Mouse (Mus musculus) heart, embryonic 11.5 days (tissue): ENCODE data around the gene Acox1. TPM values are rescaled to one million over a fixed set of nuclear protein-coding genes. Genes with fewer than 3 reads are reported as not detected.

Experiments used
- ATAC-seq: fragments of 200-750 bp; cut with Nextera tagmentation; replicated peaks from 2 replicates; pipeline ENCODE4 v1.8.0; 2017; ENCODE audit warnings: moderate library complexity; ENCODE audit not compliant: insufficient number of reproducible peaks, low FRiP score, low TSS enrichment
- H3K27ac ChIP-seq: fragments of 300-500 bp; sonication (generic); 2 replicates; pipeline ENCODE4 v1.5.1; 2014; ENCODE audit warnings: mild to moderate bottlenecking, low read depth, low read length
- H3K27me3 ChIP-seq: fragments of 300-500 bp; sonication (generic); 2 replicates; pipeline ENCODE4 v1.6.1; 2014; ENCODE audit warnings: mild to moderate bottlenecking, low read length, mixed read lengths; ENCODE audit not compliant: control insufficient read depth, insufficient read depth
- H3K36me3 ChIP-seq: fragments of 300-500 bp; sonication (generic); 2 replicates; pipeline ENCODE4 v1.6.1; 2014; ENCODE audit warnings: mild to moderate bottlenecking, low read length, moderate library complexity, mixed read lengths; ENCODE audit not compliant: control insufficient read depth, insufficient read depth
- H3K4me1 ChIP-seq: fragments of 300-500 bp; sonication (generic); 2 replicates; pipeline ENCODE4 v1.6.1; 2014; ENCODE audit warnings: low read length; ENCODE audit not compliant: control insufficient read depth, insufficient read depth
- H3K4me2 ChIP-seq: fragments of 300-500 bp; sonication (generic); 2 replicates; pipeline ENCODE4 v1.6.1; 2014; ENCODE audit warnings: mild to moderate bottlenecking, moderate library complexity
- H3K4me3 ChIP-seq: fragments of 300-500 bp; sonication (generic); 2 replicates; pipeline ENCODE4 v1.5.1; 2014; ENCODE audit warnings: low read depth, low read length
- H3K9ac ChIP-seq: fragments of 300-500 bp; sonication (generic); 2 replicates; pipeline ENCODE4 v1.6.1; 2014; ENCODE audit warnings: mild to moderate bottlenecking, low read depth, low read length, moderate library complexity
- H3K9me3 ChIP-seq: fragments of 300-500 bp; sonication (generic); replicated peaks from 2 replicates; pipeline ENCODE4 v1.6.1; 2016; ENCODE audit warnings: low read length; ENCODE audit not compliant: control insufficient read depth
- WGBS: fragments of 180-500 bp; shearing (Covaris S2); extraction: QIAGEN DNeasy Blood & Tissue Kit; methylation state at CpG from one replicate; pipeline ENCODE4 v1.1.7; 2014; ENCODE audit not compliant: insufficient replicate concordance; 5-methylcytosine and 5-hydroxymethylcytosine counted together
- polyA plus RNA-seq: library from polyadenylated mRNA; unstranded; fragments of >200 nt; fragmentation: Nextera tagmentation; extraction: Ambion mirVana; gene quantifications from 2 replicates; pipeline ENCODE4 v1.2.1, GENCODE M21; 2014

The Acox1 gene
- polyA plus RNA-seq, 1 experiment from 2014 or later: 29.3 TPM

GRCm38 (mm10) chr11:116146294-116146985 lies 52.4 kb downstream of the Acox1 start:
- no peak overlapping the region for H3K4me2 ChIP-seq
- peaks cover 8% of the 10 kb centered on the region; the same call in 1 of the 2 replicates for H3K4me1 ChIP-seq
- H3K9me3 ChIP-seq: no peaks in the 10 kb centered on the region
- WGBS: 79% methylated on average over 25 of the region's 25 CpGs
- H3K4me3 ChIP-seq: no peak overlapping the region
- H3K27me3 ChIP-seq: no peaks in the 10 kb centered on the region
- ATAC-seq: no peak
- H3K36me3 ChIP-seq: peaks cover 36% of the 10 kb centered on the region
- no peak overlapping the region for H3K27ac ChIP-seq
- no peak overlapping the region for H3K9ac ChIP-seq

DNA sequence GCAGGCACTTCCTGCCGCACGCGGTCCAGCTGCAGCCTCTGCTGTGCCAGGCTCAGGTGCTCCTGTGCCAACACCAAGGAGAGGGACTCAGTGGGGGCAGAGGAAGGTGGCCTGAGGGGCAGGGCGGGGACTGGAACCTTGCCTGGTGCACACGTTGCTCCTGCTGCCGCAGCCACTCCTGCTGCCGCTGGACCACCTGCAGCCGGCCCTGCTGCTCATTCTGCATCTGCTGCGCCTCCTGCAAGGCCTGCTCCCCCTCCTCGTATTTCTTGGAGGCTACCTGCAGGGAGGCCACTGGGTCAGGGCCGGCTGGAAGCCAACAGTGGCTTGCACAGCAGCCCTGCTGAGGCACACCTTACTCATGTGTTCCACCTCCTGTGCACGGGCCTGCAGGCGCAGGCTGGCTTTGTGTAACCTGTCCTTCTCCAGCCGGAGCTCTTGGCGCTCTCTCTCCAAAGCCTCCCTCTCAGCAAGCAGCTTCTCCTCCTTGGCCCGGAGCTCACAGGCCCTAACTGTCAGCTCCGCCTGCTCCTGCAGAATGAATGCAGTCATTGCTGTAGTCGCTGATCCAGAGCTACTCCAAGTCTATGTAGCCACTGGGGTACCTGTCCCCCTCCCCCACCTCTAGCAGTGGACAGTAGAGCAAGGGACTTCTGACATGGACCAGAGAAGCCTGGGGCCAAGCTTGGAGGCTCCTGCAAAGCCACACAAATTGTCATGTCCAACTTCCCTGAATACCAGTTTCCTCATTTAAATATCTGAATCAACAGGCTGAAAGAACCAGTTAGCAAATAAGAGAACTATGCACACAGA lies 53.2 kb downstream of the Acox1 start:
- Histone ChIP-seq H3K27me3 (no peaks in the 10 kb centered on the region), H3K4me1 (peaks cover 8% of the 10 kb centered on the region; the same call in 1 of the 2 replicates), H3K9me3 (no peaks in the 10 kb centered on the region), H3K27ac (no peak overlapping the region), H3K4me3 (no peak overlapping the region), H3K9ac (no peak overlapping the region), H3K36me3 (peaks cover 29% of the 10 kb centered on the region), H3K4me2 (no peak overlapping the region)
- 72% methylated on average over 18 of the region's 18 CpGs for WGBS
- ATAC-seq: no peak

GRCm38 (mm10) chr11:116143468-116143867 lies 55.4 kb downstream of the Acox1 start:
- no peak for ATAC-seq
- H3K36me3 ChIP-seq: peaks cover 23% of the 10 kb centered on the region
- no peak overlapping the region for H3K4me2 ChIP-seq
- no peak overlapping the region for H3K4me3 ChIP-seq
- WGBS: 80% methylated on average over 3 of the region's 3 CpGs
- no peaks in the 10 kb centered on the region for H3K9me3 ChIP-seq
- H3K27me3 ChIP-seq: no peaks in the 10 kb centered on the region
- H3K4me1 ChIP-seq: peaks cover 8% of the 10 kb centered on the region
- no peak overlapping the region for H3K9ac ChIP-seq
- H3K27ac ChIP-seq: no peak overlapping the region

DNA sequence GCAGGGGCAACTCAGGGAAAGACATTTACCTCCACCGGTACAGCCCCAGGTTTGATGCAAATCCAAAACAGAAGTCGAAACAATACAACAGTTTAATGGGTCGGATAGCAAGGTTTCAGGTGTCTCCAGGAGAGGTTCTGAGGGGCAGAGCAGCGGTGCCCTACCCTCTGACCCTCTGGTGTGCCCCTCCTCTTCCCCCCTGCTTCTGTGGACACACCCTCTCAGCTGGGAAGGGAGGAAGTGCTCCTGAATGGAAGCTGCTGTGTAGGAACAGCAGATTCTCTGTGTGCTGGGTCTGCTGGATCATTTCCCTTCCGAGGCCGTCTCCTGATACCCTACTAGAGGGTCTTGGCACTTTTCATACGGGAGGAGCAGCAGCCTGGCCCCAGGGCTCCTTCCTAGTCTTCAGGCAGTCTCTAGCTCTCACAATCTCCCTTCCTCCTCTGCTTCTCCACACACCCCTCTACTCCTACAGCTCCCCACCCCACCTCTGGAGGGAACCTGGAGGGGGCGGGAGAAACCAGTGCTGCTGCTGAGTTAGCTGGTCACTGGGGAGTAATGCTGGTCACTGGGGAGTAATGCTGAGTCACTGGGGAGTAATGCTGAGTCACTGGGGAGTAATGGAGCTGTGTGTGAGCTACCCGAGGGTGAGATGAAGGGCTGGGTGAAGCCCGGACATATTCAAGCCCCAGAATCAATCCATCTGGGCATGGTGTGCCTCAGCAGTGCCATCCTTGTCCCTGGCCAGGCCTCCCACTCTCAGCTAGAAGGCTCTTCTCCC lies 56.4 kb downstream of the Acox1 start:
- 63% methylated on average over 10 of the region's 10 CpGs for WGBS
- Histone ChIP-seq H3K4me1 (peaks cover 9% of the 10 kb centered on the region; the same call in 1 of the 2 replicates), H3K9ac (peak overlapping the region; percentile 54; the same call in 1 of the 2 replicates), H3K9me3 (no peaks in the 10 kb centered on the region), H3K36me3 (peaks cover 23% of the 10 kb centered on the region), H3K27me3 (no peaks in the 10 kb centered on the region), H3K4me2 (0 out of 2 replicates have a peak overlapping the region, but pooled peaks have one; percentile 3), H3K4me3 (no peak overlapping the region), H3K27ac (peak overlapping the region; percentile 67; the same call in 1 of the 2 replicates)
- ATAC-seq: peak; percentile 40; the same call in 1 of the 2 replicates

GRCm38 (mm10) chr11:116138468-116139138 lies 60.2 kb downstream of the Acox1 start, which contains the start of gene Mrpl38:
Gene Mrpl38, minus strand, starts transcription at chr11:116138868.
- peak; percentile 90 for ATAC-seq
- H3K36me3 ChIP-seq: peaks cover 10% of the 10 kb centered on the region; the same call in 1 of the 2 replicates
- no peaks in the 10 kb centered on the region for H3K27me3 ChIP-seq
- H3K9me3 ChIP-seq: no peaks in the 10 kb centered on the region
- under 1% methylated on average over 60 of the region's 60 CpGs for WGBS
- peak within 1 kb of the TSS; percentile 65 for H3K27ac ChIP-seq
- H3K4me2 ChIP-seq: peak within 1 kb of the TSS; percentile 75
- peak within 1 kb of the TSS; percentile 87 for H3K9ac ChIP-seq
- H3K4me1 ChIP-seq: peaks cover 9% of the 10 kb centered on the region; the same call in 1 of the 2 replicates
- H3K4me3 ChIP-seq: peak within 1 kb of the TSS; percentile 74

- Histone ChIP-seq H3K9me3 (no peaks in the 10 kb centered on the region), H3K27me3 (no peaks in the 10 kb centered on the region), H3K27ac (peak overlapping the region; percentile 65), H3K4me3 (peak overlapping the region; percentile 74), H3K4me1 (peaks cover 9% of the 10 kb centered on the region; the same call in 1 of the 2 replicates), H3K4me2 (peak overlapping the region; percentile 75), H3K9ac (peak overlapping the region; percentile 87), H3K36me3 (peaks cover 10% of the 10 kb centered on the region; the same call in 1 of the 2 replicates)
- WGBS: 1% methylated on average over 20 of the region's 20 CpGs
- no peak for ATAC-seq
These were observed 60.8 kb downstream of the Acox1 start for GRCm38 (mm10) chr11:116138096-116138467.

- WGBS: 76% methylated on average over 10 of the region's 10 CpGs
These were observed 64.7 kb downstream of the Acox1 start for GRCm38 (mm10) chr11:116134171-116134570.

More at GRCm38 (mm10) chr11:116134171-116134570, 64.7 kb downstream of the Acox1 start:
- Histone ChIP-seq H3K4me2 (no peak overlapping the region), H3K9me3 (no peaks in the 10 kb centered on the region), H3K9ac (no peak overlapping the region), H3K36me3 (peaks cover 4% of the 10 kb centered on the region; the same call in 1 of the 2 replicates), H3K27me3 (no peaks in the 10 kb centered on the region), H3K27ac (no peak overlapping the region), H3K4me1 (peaks cover 21% of the 10 kb centered on the region), H3K4me3 (no peak overlapping the region)
- ATAC-seq: no peak
